Mouse (Mus musculus) heart, postnatal 25 days (tissue): ENCODE data around the gene Lrsam1. TPM values are rescaled to one million over a fixed set of nuclear protein-coding genes. Genes with fewer than 3 reads are reported as not detected.
"Not testable (repeated sequence)": the region's sequence is repeated elsewhere in the genome, so short reads cannot be mapped to it uniquely, and the experiment has no call there.

ENCODE experiments used
- DNase-seq: peaks from one replicate; pipeline ENCODE4 v3.0.0; 2022; ENCODE audit warnings: low spot score
- intact Hi-C: fragments of 180-260 bp; cut with DNase I; formaldehyde crosslinking; loops from one replicate; pipeline ENCODE4 v1.15.1; 2025
- total RNA-seq, 2 experiments: library from RNA; stranded (reverse); gene quantifications; 2 replicates each; pipeline ENCODE4 v1.2.3; 2021

Lrsam1 gene
- total RNA-seq, result 10 to 100 TPM; 12.4 to 16.4 TPM

DNA sequence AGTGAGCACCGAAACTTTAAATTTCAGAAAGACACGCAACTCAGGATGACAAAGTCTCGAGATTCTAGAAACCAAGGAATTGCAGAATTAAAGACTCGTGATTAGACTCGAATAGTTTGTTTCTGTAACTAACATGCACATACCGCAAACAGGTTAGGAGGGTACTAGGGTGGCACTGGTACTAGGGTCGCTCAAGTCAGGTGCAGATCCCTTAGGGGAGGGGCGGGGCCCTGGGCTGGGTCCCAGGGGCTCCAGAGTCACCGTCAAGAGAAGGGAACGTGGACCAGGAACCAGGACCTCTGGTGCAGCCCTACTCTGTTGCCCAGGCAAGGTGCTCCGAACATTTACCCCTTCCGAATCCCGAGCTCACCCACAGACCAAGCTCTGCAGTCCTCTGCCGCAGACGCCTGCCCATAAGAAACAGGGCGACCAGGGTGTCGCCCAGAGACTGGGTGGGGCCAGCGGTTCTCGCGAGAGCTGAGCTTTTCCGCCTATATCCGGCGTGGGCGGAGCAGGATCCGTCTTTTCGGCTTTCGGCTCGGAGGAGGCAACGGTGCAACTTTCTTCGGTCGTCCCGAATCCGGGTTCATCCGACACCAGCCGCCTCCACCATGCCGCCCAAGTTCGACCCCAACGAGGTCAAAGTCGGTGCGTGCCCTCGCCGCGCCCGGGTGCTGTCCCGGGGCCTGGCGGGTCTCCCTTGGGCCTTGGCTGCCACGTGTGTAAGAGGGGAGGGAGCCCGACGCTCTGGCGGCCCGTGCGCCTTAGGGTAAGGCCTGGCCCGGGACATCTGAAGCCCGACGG, at the start of gene Lrsam1, which contains the start of gene Rpl12:
Lrsam1 (minus strand) TSS at position 423 of the 804 bp plus-strand sequence.
Rpl12 (plus strand) TSS at position 368 of the 804 bp plus-strand sequence.
- intact Hi-C loops, result no loop called here
- DNase-seq, result peak; percentile 90

DNA sequence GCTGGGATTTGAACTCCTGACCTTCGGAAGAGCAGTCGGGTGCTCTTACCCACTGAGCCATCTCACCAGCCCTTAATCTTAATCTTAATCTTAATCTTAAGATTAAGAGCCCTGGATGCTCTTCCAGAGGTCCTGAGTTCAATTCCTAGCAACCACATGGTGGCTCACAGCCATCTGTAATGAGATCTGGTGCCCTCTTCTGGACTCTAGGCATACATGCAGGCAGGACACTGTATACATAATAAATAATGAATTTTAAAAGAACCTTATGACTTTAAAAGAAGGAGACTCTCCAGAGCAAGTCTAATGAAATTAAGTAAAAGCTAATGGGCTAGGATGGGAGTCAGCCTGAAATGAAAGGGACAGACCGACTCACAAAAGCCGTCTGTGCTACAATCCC, 47.6 kb upstream of the Lrsam1 start:
- DNase-seq, intact Hi-C loops: not testable (repeated sequence)

DNA sequence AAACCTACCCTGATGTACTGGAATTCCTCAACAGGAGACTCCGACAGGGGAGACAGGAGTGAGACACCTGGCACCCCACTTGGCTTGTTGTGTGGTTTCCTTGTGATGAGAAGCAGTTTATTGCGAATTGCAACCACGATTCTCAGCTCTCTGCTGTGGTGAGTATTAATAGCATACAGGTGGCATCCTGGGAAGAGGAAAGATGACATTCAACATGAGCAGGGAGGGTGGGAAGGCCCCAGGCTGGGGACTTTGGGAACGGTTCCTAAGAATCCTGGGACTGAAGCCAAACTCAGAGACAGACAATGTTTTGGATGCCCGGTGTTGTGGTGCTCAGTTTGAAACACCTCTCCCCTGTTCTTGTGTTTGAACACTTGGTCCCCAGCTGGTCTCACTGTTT, 43.6 kb upstream of the Lrsam1 start:
- no peak for DNase-seq
- intact Hi-C loops, result no loop called here

DNA sequence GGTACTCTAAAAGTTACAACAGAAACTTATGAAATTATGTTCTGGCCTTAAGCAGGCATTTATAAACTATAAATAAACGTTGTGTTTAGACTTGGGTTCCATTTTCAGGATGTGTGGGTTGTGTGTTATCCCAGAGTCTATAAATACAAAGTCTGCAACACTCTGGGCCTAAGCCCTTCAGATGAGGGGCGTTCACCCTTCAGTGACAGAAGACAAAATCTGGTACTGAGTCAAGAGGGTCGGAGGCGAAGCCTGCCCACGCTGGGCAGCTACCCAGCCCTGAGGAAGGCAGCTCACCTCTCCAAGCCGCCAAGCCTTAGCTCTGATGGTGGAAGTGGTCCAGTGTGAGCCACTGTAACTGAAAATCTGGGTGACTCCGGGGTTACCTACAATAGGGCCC, 40.7 kb upstream of the Lrsam1 start:
- no peak for DNase-seq
- intact Hi-C loops, result no loop called here

DNA sequence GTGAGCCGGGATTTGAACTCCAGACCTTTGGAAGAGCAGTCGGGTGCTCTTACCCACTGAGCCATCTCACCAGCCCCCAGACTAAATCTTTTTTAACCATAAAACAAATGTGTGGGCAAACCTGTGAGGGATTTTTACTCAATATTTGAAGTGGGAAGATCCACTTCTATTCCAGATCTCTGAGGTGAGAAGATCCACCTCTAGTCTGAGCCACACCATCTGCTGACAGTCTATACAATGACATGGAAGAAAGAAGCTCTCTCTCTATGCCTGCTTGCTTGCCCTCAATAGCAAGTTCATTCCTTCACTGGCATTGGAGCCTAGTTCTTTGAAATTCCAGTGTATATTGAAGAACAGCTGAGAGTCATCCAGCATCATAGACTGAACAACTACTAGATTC, 38.3 kb upstream of the Lrsam1 start:
- intact Hi-C loops, result no loop called here

DNA sequence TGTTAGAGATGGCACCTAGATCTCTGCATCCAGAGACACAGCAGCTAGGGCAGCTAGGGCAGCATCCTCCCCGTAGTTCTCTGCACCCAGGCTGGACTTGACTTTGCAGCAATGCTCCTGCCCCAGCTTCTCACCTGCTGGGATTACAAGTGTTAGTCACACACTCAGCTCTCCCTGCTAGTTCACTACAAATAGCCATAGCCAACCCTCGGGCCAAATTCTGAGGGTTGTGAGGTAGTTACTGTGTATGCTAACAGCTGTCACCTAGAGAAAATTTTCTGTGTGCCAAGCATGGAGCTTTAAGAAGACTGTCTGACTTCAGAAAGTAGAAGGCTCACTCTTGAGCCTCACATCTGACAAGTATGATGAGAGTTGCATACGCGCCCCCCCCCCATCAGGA, 36.4 kb upstream of the Lrsam1 start:
- intact Hi-C loops, result no loop called here
- DNase-seq, result no peak

More for the DNA sequence above, 38.3 kb upstream of the Lrsam1 start:
- DNase-seq, result no peak

DNA sequence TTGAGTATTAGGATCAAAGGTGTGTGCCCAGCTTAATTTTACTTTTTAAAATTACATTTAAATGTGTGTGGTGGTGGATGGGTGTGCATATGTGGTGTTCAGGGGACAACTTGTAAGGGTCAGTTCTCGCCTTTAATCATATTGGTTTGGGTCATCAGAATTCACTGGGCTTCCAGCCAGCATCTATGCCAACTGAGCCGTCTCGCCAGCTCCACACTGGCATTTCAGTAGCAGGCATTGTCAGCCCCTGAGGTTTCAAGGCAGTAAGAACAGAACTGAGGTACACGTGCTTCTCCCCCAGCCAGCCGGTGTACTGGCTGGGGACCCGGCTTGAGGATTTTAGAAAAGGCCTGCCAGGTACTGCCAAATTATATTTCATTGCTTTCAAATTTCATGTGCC, 35.7 kb upstream of the Lrsam1 start:
- DNase-seq, result no peak
- intact Hi-C loops, result no loop called here

DNA sequence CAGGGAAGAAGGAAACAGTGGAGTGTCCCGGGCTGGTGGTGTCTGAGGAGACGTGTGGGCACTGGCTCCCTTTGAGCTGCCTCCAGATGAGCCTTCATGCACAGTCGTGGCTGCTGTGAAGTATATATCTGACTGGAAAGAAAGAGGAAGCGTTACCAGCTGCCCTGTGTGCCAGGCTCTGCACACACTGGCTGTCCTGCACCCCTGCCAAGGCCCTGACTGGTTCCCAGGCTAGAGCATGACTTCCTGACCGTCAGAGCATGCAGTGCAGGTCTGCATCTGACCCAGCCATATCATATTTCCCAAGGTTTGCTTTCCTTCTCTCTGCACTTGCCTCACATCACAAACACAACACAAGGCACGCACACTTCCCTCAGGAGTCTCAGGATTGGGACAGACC, 30.7 kb upstream of the Lrsam1 start:
- intact Hi-C loops, result loop anchor here (5.0 kb wide), 2 partner anchors 140 to 355 kb away; partner anchors contain the start of gene Garnl3
- no peak for DNase-seq

DNA sequence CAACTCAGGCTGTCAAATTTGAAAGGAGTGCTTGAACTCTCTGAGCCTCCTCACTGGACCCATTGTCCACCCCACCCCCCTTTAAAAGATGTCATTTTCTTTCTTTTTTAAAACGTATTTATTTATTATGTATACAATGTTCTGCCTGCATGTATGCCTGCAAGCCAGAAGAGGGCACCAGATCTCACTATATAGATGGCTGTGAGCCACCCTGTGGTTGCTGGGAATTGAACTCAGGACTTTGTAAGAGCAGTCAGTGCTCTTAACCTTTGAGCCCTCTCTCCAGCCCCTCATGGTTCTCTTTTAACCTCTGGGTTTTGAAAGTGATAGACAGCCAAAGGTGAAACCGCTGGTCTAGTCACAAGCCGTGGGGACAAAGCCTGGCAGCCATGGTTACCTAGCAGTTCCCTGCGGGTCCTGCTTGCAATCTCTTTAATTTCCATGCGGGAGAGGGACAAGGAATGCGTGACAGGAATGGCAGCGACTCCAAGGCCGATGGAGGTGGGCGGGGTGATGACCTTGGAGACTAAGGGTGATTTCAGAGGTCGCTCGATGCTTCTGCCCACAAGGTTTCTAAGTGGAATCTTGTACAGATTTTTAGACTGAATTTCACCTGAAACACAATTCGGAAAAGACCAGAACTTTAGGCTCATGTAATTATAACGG, 28.9 kb upstream of the Lrsam1 start:
- intact Hi-C loops, result loop anchor here (5.0 kb wide), 2 partner anchors 142 to 357 kb away; partner anchors contain the start of gene Garnl3
- DNase-seq, result no peak

DNA sequence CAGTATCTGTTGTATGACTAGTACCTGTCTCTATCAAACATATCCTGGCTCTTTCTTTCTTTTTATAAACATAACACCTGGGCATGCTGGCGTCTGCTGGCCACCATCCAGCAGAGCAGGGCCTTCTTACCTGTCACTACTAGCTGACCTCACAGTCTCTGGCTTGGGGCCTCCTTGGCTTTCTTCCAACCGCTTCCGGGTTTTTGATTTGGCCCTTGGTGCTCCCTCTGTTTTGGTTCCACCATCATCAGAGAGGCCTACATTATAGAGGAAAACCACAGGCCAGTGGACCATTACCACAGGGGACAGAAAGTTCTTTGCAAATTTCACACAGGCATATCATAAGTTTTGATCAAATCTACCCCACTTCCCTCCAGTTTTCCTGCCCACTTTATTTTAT, 28.0 kb upstream of the Lrsam1 start:
- no peak for DNase-seq
- intact Hi-C loops, result no loop called here

DNA sequence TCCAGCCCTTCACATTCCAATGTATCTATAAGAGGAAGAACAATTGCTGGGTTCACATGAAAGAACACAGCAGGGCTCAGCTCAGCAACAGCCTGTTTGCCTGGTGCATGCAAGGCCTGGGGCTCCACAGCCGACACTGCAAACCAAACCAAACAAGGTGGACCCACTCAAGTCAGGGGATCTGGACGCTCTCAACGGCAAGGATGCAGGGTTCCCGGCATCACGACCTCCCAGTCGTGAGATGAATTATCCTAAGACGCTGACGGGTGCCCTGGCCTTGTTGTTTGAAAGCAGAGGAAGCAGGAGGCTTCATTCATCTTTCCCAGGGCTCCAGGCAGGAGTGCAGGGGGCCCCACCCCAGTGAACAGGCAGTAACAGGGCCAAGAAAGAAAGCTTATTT, 24.4 kb upstream of the Lrsam1 start:
- no peak for DNase-seq
- intact Hi-C loops, result no loop called here

DNA sequence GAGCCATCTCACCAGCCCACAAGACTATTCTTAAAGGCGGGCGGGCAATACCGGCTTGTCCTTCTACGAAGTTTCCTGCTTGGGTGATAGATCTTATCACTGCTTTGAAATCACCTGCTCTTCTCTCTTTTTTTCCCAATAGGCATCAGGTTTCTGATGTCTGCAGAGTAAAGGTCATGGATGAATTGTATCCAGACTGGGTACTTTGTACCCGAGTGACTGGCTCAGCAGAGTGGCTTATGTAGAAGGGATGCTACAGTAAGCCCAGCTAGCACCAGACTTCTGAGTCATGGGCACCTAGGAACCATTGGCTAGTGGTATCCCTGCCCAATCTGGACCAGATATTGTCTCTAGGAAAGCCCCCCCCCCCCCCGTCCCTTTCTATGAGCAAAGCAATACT, 22.2 kb upstream of the Lrsam1 start:
- intact Hi-C loops, result no loop called here

DNA sequence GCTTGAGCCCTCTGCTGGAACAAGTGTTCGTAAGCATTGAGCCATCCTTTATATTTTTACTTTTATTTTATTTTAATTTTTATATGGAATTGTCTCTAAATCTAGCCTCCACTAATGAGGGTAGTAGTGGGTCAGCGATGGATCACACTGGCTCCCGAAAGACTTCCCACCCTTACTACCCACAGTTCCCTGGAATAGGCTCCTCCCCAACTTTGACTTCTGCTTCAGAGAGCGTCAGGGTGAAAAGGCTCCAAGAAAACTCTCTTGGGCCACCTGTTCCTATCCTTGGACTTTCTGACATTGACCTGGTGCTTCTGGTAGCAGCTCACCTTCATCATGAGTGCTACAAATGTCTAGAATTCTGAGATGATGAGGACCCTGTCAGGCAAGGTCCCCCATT, 21.3 kb upstream of the Lrsam1 start:
- DNase-seq, result no peak
- intact Hi-C loops, result no loop called here

More for the DNA sequence above, 22.2 kb upstream of the Lrsam1 start:
- DNase-seq, result no peak

DNA sequence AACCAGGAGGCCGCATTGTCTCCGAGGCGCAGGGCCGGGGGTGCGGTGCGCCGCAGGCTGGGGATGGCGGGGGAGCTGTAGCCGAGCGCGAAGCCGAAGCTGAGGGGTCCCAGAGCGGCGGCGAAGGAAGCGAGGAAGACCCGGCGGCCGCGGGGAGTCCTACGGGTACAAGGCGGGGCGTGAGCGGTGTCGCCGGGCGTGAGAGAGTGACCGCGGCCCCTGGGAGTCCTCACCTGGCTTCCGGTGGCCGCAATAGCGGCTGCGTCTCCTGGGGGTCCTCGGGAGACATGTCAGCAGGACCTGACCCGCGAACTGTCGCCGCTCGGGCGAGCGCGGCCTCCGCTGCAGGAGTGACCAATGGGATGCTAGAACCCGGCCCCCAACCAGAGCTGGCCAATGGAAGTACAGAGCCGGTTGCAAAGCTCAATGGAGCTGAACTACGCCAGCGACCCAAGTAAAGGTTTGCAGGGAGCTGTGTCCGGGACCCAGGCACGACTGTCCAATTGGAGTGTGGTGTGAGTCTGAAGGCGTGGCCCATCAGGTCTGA, 20.4 kb upstream of the Lrsam1 start, which contains the start of gene Slc2a8:
Slc2a8 (minus strand) TSS at position 359 of the 547 bp plus-strand sequence.
- DNase-seq, result peak; percentile 90
- intact Hi-C loops, result no loop called here

DNA sequence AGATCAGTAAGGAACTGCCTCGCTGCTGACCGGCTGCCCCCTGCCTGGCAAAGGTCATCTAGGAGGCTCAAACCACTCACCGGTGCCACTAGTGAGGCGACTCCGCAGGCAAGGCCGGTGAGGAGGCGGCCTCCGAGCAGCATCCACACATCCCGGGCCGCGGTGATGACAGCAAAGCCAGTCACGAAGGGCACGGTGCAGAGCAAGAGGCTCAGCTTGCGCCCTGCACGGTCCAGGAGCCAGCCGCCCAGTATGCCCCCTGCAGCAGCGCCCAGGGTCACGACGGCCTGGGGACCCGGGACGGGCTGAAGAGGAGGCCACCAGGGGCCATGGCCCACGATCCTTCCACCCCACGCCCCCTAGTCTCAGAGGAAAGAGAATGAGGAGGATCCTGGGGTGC, 19.9 kb upstream of the Lrsam1 start:
- no peak for DNase-seq
- intact Hi-C loops, result no loop called here

DNA sequence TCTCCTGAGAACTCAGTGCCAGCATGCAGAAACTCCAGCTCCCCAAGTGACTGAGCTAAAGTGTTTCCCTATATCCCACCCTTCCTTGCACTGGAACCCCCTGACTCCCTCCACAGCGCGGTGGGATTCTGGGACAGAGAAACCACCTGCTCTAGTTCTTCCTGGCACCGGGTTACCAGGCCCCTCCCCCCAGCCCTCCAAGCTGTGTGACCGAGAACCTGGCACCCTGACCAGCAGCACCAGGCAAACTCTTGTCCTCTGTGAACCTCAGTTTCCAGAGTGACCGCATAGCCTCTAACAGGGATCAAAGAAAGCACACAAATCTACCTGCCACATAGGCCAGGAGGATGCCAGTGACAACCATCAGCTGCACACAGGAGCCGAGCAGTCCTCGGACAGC, 18.3 kb upstream of the Lrsam1 start:
- DNase-seq, result no peak
- intact Hi-C loops, result no loop called here

DNA sequence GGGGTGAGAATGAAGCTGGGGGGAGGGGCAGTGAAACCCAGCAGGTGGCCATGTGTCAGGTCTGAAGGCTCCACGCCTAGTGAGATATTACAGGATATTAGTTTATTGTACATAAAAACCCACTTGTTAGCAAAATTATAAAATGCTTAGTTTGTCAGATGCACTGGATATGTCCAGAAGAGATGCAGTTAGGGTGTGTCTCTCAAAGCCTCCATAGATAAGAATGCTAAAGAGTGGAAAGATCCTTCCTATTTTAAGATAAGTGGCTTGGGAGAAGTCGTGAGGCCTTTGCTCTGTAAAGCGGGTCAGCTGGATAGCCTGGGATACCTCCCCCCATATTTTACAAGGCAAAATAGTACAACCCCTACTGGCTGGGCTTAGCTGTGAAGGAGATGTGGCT, 17.3 kb upstream of the Lrsam1 start:
- DNase-seq, result no peak
- intact Hi-C loops, result no loop called here

DNA sequence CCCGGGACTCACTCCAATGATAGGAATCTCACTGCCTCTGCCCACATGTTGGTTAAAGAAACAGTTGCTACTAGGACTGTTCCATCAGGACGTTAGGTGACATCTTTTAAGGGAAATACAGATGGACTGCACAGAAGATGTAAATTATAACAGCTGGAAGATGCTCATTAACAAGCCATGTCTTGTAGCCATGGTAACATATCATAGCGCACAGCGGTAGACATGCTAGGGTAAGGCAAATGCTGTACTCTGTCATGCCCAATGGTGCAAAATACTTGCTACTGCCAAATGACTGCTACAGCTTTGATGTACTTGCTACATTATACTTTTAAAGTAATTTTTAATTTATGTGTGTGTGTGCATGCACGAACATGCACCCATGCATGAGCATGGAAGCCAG, 15.7 kb upstream of the Lrsam1 start:
- no peak for DNase-seq
- intact Hi-C loops, result no loop called here

DNA sequence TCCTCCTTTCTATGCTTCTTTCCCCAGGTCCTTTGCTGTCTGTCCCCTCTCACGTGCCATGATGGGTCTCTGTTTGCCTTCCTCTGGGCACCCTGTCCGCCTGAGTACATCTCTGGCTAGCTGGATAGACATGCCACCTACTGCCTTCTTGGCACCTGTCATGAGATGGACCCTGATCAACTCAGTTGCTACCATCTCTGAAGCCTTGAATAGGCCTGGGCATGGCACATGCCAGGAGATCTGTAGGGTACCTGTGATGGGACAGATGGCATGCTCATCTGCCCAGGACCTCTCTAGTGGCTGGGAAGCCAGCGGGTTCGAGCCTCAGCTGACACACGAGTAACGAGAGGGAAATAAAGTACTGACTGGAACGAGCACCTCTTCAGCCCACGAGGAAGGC, 12.8 kb upstream of the Lrsam1 start:
- intact Hi-C loops, result no loop called here
- no peak for DNase-seq

DNA sequence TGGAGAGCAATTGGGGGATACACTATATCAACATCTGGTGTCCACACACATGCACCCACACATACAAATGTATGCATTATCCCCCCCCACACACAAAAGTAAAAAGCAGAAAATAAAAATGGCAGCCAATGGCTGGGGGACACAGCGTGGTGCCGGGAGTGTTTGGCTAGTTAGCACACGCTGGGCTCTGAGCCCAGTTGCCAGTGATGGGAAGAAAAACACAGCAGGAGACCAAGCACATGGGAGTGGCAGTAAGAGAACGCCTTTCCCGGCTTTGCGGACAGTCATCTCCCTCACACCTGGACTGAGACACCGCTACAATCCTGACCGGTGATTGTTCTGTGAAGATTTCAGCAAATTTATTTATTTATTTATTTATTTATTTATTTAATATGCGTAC, 9.8 kb upstream of the Lrsam1 start:
- intact Hi-C loops, result no loop called here
- no peak for DNase-seq

DNA sequence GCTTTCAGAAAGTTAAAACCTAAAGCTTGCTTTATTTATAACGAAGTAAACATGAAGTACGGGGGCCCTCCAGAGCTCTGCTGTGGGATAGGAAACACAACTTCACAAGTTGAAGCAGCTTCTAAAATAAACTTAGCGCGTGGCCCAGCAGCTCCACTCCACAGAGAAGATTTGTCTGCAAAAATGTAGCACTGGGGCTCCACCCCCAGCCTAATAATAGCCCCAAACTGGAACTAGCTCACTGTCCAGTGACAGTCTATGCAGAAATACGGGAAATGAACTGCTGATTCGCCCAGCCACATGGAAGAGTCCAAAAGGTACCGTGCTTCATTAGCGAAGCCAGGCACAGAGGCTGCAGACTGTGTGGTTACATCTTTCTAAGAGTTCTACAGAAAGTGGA, 7.9 kb upstream of the Lrsam1 start:
- intact Hi-C loops, result no loop called here
- no peak for DNase-seq
